Mouse (Mus musculus) lung, adult 2 months (tissue): ENCODE measurements around the gene Cst6. TPM values are rescaled to one million over a fixed set of nuclear protein-coding genes. Genes with fewer than 3 reads are reported as not detected.
"Not testable (repeated sequence)": the region's sequence is repeated elsewhere in the genome, so short reads cannot be mapped to it uniquely, and the experiment has no call there.

Experiments
- DNase-seq: peaks from one replicate; pipeline ENCODE4 v3.0.0; 2022
- H3K4me1 ChIP-seq: fragments of 200-500 bp; 2 replicates; pipeline ENCODE4 v1.6.1; 2011; ENCODE audit warnings: low read length; ENCODE audit not compliant: control insufficient read depth, insufficient read depth
- H3K4me3 ChIP-seq: fragments of 200-500 bp; replicated peaks from 2 replicates; pipeline ENCODE3; 2011; ENCODE audit warnings: low read depth, mild to moderate bottlenecking, control low read depth, low read length; ENCODE audit errors: extremely low read depth
- CTCF ChIP-seq: fragments of 200-500 bp; IDR thresholded peaks from 2 replicates; pipeline ENCODE4 v1.5.1; 2011; ENCODE audit warnings: mild to moderate bottlenecking, low read length, control low read depth; ENCODE audit not compliant: insufficient read depth
- POLR2A ChIP-seq: fragments of 200-500 bp; IDR thresholded peaks from 2 replicates; pipeline ENCODE4 v1.6.1; 2011; ENCODE audit warnings: low read depth, mild to moderate bottlenecking, control low read depth, low read length, borderline replicate concordance; ENCODE audit errors: extremely low read depth
- WGBS: fragments of 180-500 bp; shearing (Covaris S2); methylation state at CpG from one replicate; pipeline ENCODE4 v1.1.7; 2018; 5-methylcytosine and 5-hydroxymethylcytosine counted together
- polyA plus RNA-seq: library from polyadenylated mRNA; depleted of rRNA; stranded (reverse); fragments of >200 nt; gene quantifications from 2 replicates; pipeline ENCODE4 v1.2.3, GENCODE M21; 2012; rRNA removed

Cst6 gene
- 1.9 and 32.5 TPM in 2 replicates for polyA plus RNA-seq

DNA sequence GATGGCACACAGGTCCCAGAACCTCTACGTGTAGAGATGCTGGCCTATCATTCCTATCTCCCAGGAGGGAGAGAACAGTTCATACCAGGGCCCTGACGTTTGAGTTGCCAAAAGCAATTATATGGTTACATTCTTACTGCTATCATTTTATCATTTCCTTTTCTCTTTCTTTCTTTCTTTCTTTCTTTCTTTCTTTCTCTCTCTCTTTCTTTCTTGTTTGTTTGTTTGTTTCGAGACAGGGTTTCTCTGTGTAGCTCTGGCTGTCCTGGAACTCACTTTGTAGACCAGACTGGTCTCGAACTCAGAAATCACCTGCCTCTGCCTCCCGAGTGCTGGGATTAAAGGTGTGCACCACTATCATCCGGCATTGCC lies at the start of gene Cst6:
TSS of gene Cst6 (minus strand) at position 73 of the 372 bp plus-strand sequence.
- not testable (repeated sequence) for DNase-seq
- WGBS = 69% methylated on average over 6 of the region's 6 CpGs

GRCm38 (mm10) chr19:5395371-5395770 lies 46.0 kb upstream of the Cst6 start:
- Histone ChIP-seq H3K4me1 (no peaks in the 10 kb centered on the region), H3K4me3 (no peak overlapping the region)
- TF ChIP-seq POLR2A = no peak
- TF ChIP-seq CTCF = no peak
- no peak for DNase-seq
- WGBS = 69% methylated on average over 4 of the region's 4 CpGs

More for the DNA sequence above, at the start of gene Cst6:
- not testable (repeated sequence) for H3K4me1 ChIP-seq
- H3K4me3 ChIP-seq = peak within 1 kb of the TSS; percentile 23

DNA sequence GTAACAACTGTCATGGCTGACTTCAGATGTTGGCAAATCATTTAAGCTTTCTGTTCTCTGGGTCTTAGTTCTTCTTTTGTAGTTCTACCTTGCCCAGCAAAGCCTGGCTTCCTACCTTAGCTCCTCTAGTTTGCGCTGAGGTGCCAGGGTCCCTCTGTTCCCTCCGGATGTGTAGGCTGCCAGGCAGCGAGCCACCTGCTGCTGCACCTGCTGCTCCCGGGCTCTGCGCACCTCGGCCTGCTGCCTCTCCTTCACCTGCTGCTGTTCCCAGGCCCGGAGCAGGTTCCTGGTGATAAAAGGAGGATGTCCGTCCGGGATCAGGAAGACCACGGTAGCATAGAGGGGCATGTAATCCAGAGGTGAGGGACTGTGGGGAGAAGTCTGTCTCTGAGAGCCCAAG lies 44.8 kb upstream of the Cst6 start:
- WGBS = 52% methylated on average over 10 of the region's 10 CpGs
- DNase-seq = no peak

GRCm38 (mm10) chr19:5392892-5393291 lies 43.5 kb upstream of the Cst6 start:
- no peak overlapping the region for H3K4me3 ChIP-seq
- peak; percentile 37 for DNase-seq
- TF ChIP-seq CTCF = no peak
- no peak for TF ChIP-seq POLR2A
- 33% methylated on average over 4 of the region's 4 CpGs for WGBS
- peaks cover 3% of the 10 kb centered on the region; the same call in 1 of the 2 replicates for H3K4me1 ChIP-seq

More for the DNA sequence above, 44.8 kb upstream of the Cst6 start:
- no peak for TF ChIP-seq CTCF
- TF ChIP-seq POLR2A = no peak
- Histone ChIP-seq H3K4me1 (0 out of 2 replicates have a peak, but pooled peaks cover 2% of the 10 kb centered on the region), H3K4me3 (no peak overlapping the region)

- no peak for DNase-seq
- Histone ChIP-seq H3K4me1 (peaks cover 10% of the 10 kb centered on the region; the same call in 1 of the 2 replicates), H3K4me3 (no peak overlapping the region)
- 54% methylated on average over 8 of the region's 8 CpGs for WGBS
- no peak for TF ChIP-seq POLR2A
- no peak for TF ChIP-seq CTCF
These were observed 41.0 kb upstream of the Cst6 start for GRCm38 (mm10) chr19:5390416-5390815.

- H3K4me1 ChIP-seq = peaks cover 10% of the 10 kb centered on the region; the same call in 1 of the 2 replicates
- TF ChIP-seq CTCF = no peak
- TF ChIP-seq POLR2A = peak; percentile 43; the same call in 1 of the 2 replicates
- peak; percentile 37 for DNase-seq
- H3K4me3 ChIP-seq = peak overlapping the region; percentile 50
- 6% methylated on average over 12 of the region's 12 CpGs for WGBS
These were observed 40.3 kb upstream of the Cst6 start for GRCm38 (mm10) chr19:5389647-5390046.

DNA sequence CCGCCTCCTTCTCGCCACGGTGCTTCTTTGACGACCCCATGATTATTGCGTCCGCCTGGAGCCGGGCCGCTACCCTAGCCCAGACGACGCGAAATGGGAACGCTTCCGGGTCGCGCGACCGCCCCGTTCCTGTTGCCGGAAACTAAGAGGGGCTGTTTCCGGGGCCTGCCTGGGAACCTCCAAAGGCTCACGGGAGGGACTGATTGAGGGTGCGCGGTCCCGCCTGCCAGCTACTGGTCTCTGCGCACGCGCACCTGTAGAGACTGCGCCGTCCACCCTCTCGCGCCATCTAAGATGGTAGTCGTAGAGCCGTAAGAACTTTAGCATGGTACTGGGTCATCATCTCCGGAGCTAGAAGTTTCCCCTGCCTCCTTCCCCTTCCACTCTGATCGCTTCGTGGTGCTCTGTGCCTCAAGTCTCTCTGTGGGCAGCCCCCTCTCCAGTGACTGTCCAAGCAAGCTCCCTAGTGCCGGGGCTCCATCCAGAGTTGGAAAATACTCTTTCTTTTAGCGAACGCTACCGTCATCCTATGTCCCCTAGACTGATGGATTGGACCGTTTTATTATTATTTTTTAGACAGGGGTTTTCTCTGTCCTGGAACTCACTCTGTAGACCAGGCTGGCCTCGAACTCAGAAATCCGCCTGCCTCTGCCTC lies 39.3 kb upstream of the Cst6 start, which contains the start of gene Sart1:
TSS of gene Sart1 (minus strand) at position 116 of the 655 bp plus-strand sequence.
- Histone ChIP-seq H3K4me1 (peaks cover 10% of the 10 kb centered on the region; the same call in 1 of the 2 replicates), H3K4me3 (peak within 1 kb of the TSS; percentile 96)
- DNase-seq = peak; percentile 88
- TF ChIP-seq POLR2A (peak; percentile 96), CTCF (no peak)
- 1% methylated on average over 43 of the region's 43 CpGs for WGBS

DNA sequence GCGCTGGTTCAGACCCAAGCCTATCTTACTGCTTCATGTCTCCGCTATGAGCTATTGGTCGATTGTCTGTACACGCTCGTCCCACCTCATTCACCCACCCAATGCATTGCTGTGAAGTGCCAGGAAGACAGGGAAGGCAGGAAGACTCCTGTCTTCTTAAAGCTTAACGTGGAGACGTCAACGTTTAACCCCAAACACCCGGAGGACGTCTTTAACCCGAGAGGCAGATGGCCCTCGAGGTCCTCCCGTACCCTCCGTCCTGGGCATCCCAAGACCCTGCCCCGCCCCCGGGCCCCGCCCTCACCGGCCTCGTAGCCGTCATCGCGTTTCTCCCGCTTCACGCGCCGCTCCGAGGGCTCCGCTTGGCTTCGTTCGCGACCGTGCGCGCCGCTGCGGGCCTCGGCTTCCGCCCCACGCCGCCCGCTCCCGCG lies 38.7 kb upstream of the Cst6 start:
- Histone ChIP-seq H3K4me3 (peak overlapping the region; percentile 77), H3K4me1 (peaks cover 10% of the 10 kb centered on the region; the same call in 1 of the 2 replicates)
- under 1% methylated on average over 43 of the region's 43 CpGs for WGBS
- no peak for DNase-seq
- TF ChIP-seq CTCF = no peak
- TF ChIP-seq POLR2A = no peak

DNA sequence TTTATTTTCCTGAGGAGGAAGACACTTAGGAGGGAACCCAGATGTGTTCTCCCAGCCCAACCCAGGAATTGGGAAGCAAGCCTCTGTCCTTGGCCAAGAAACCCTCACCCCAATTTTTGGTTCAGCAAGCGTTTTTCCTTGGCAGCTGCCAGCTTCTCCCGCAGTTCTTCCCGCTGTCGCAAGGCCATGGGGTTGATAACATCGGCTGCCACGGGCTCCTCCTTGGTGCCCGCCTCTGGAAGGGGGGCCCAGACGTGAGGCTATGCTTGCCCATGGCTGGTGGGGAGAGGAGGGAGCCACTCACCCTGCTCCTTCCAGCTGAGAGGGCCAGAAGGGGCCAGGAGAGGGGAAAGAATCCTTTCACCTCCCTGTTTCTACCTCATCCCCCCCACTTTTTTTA lies 35.3 kb upstream of the Cst6 start:
- H3K4me1 ChIP-seq = peaks cover 10% of the 10 kb centered on the region; the same call in 1 of the 2 replicates
- no peak overlapping the region for H3K4me3 ChIP-seq
- no peak for TF ChIP-seq CTCF
- TF ChIP-seq POLR2A = no peak
- 88% methylated on average over 8 of the region's 8 CpGs for WGBS
- DNase-seq = no peak

DNA sequence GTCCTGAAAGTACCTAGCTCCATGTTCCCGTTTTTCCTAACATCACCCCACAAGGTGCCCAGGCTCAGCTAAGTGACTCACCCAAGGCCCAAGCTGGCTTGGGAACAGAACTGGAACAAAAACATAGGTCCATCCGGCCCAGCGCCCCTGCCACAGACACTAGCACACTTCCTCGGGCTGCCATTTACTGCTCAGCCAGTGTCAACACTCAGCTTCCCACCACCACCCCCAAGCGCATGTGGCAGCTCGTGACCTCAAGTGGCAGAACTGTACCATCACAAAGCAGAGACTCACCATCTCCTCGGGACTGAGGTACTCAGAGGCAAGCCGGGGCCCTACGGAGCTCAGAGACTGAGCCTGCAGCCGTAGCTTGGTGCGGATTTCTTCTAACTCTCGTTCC lies 34.0 kb upstream of the Cst6 start:
- Histone ChIP-seq H3K4me1 (peaks cover 7% of the 10 kb centered on the region; the same call in 1 of the 2 replicates), H3K4me3 (no peak overlapping the region)
- WGBS = 94% methylated on average over 12 of the region's 12 CpGs
- TF ChIP-seq POLR2A (no peak), CTCF (no peak)
- DNase-seq = no peak
